Mouse (Mus musculus): ENCODE measurements at regions not wholly inside any gene's neighbourhood (a gene's known extent, or its start where the extent isn't known, plus 50 kb on each side); places are given as distances from the start of the nearest gene placed in this dataset.

- DNase-seq: no peak
These were observed 56.8 kb downstream of the Cdkn2c start for GRCm38 (mm10) chr4:109610222-109610621.

- DNase-seq: peak; percentile 17 to 32
These were observed 57.2 kb downstream of the Cdkn2c start for GRCm38 (mm10) chr4:109609770-109610169.

- no peak for DNase-seq
These were observed 58.7 kb upstream of the 4930522H14Rik start for GRCm38 (mm10) chr4:109589760-109590312.

GRCm38 (mm10) chr4:109583185-109583786 is 52.2 kb upstream of the 4930522H14Rik start:
- DNase-seq: no peak

GRCm38 (mm10) chr4:109582523-109582922 is 51.4 kb upstream of the 4930522H14Rik start:
- no peak for DNase-seq

All from lung, postnatal 4 days (tissue).